Mouse (Mus musculus): ENCODE results near the gene BC051142.
"Not testable (repeated sequence)": the region's sequence is repeated elsewhere in the genome, so short reads cannot be mapped to it uniquely, and the experiment has no call there.

DNA sequence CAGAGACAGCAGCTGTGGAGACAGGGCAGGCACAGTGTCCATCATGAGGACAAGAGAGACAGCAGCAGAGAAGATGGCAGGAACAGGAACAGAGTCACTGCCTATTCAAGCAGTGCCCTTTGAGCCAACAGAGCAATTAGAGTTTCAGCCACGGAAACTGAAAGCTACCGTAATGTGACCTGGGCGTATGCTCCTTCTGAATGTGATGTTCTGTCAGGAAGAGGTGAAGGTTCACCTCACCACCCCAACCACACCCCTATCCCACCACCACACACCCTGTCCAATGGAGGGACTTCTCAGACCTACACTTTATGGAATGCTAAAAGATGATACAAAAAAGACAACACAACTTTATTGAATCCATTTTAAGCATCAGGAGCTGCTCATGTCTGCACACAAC, 98.7 kb downstream of the BC051142 start:
- TF ChIP-seq CTCF (IDR thresholded peaks at IDR 0.05; ENCODE audit: low read depth); EP300 (optimal IDR thresholded peaks at IDR 0.05): not testable (repeated sequence)

Data from stomach, postnatal 0 days (tissue).